Mouse (Mus musculus) megakaryocyte, adult 5-6 weeks (primary cell): ENCODE results near the gene Smpd2. TPM values are rescaled to one million over a fixed set of nuclear protein-coding genes. Genes with fewer than 3 reads are reported as not detected.
A peak's percentile ranks its signal among the peaks of the same experiment; 100 is the strongest.

Source experiments
- ATAC-seq: 2 replicates; pipeline ENCODE4 v1.8.0; 2016; ENCODE audit warnings: mild to moderate bottlenecking, inconsistent platforms; ENCODE audit not compliant: poor library complexity, severe bottlenecking
- total RNA-seq, 2 experiments: library from RNA; stranded (forward) in 1 of 2; stranded (reverse) in 1 of 2; fragments of 153-499, 151-499 nt in 1 of 2; fragments of 221-1000, 200-1000 nt in 1 of 2; gene quantifications; 2 replicates each; pipeline versions ENCODE4 v1.2.3 to v1.2.4; 2015 to 2017

The Smpd2 gene
- total RNA-seq, 2 experiments from 2014 or later, result 9.4 to 11.3 TPM

GRCm38 (mm10) chr10:41489294-41489693 lies 875 bp downstream of the Smpd2 start:
- no peak for ATAC-seq

- ATAC-seq, result 0 out of 2 replicates have a peak, but pooled peaks have one; percentile 16
Observed at GRCm38 (mm10) chr10:41488877-41489276, 1.3 kb downstream of the Smpd2 start.

GRCm38 (mm10) chr10:41486506-41487170 lies 3.5 kb downstream of the Smpd2 start:
- ATAC-seq, result no peak

DNA sequence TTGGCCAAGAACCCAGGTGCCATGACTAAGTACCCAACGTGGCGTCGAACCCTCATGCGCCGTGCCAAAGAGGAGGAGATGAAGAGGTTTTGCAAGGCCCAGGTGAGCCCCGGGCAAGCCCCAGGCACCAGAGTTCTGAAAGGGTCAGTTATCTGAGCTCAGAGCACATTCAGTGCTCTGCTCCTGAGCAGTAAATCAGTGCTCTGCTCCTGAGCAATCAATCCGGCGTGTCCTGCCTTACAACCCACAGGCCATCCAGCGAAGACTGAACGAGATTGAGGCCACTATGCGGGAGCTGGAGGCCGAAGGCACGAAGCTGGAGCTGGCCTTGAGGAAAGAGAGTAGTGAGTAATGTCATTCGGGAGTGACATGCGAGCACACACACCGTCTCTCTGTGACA lies 4.4 kb downstream of the Smpd2 start:
- ATAC-seq, result no peak

DNA sequence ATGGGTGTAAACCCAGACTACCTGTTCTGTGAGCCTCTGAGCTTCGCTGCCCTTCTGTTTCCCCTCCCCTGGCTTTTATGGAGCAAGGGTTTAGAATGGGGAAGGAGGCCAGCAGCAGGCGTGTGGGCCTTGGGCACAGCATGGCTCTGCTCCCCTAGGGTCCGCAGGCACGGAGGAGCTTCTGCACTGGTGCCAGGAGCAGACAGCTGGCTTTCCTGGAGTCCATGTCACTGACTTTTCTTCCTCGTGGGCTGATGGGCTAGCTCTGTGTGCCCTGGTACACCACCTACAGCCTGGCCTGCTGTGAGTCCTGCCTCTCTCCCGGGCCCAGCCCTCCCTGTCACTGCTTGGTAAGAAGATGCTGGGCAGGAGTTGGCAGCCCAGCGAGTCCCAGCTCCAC lies 7.7 kb downstream of the Smpd2 start:
- ATAC-seq, result no peak

GRCm38 (mm10) chr10:41480938-41481880 lies 9.0 kb downstream of the Smpd2 start:
- ATAC-seq, result no peak

- no peak for ATAC-seq
Observed at GRCm38 (mm10) chr10:41479961-41480360, 10.2 kb downstream of the Smpd2 start.

- peak; percentile 44 for ATAC-seq
Observed at GRCm38 (mm10) chr10:41477278-41478181, 12.6 kb downstream of the Smpd2 start.

GRCm38 (mm10) chr10:41477018-41477277 lies 13.2 kb downstream of the Smpd2 start:
- ATAC-seq, result 0 out of 2 replicates have a peak, but pooled peaks have one; percentile 0

GRCm38 (mm10) chr10:41476171-41477017 lies 13.8 kb downstream of the Smpd2 start, which contains the start of gene Mical1:
Gene Mical1 (plus strand): TSS chr10:41476314.
- peak; percentile 50 for ATAC-seq

DNA sequence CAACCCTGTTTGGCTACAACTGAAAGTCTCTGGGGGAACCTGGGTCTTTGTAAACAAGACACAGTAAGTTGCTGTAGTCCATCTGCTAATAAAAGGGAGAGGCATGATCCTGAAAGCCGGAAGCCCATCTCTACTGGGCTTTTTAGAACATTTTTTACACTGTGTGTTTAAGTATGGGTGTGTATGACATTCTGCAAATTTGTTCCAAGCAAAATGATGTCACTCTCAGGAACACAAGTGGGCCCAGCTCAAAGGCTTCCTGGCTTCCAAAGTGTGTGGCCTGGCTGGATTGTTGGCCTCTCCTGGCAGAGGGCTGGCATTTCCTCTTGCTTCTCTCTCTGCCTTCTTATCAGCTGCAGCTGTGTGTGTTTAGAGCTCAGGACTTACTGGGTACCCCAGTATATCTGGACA lies 15.2 kb downstream of the Smpd2 start:
- ATAC-seq, result no peak

DNA sequence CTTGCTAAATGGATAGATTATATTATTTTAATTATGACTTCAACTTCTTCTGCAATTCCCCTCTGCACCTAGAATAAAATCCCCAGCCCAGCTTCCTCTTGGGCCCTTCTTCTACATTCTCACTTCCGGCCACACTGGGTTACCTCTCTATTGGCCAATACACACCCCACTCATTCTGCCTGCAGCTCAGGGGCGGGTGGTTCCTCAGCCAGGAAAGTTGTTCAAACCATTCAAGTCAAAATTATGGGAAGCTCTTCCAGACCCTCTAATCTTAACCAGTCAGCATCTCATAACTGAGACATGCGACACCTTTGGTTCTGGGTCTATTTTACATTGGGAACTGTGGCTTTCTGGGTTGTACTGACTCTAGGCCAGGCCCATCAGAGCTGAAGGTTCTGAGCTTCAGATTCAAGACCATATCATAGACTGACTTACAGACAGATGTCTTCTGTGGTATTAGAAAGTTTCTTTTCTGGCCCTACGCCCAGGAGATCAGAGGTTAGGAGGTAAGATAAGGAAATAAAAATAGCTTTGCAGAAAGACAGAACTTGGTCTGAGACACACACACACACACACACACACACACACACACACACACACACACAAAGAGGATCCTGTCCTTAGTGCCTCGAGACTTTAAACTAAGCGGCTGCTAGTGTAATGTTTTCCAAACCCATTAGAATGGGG lies 16.2 kb downstream of the Smpd2 start:
- ATAC-seq, result peak; percentile 62

- peak; percentile 11; the same call in 1 of the 2 replicates for ATAC-seq
Observed at GRCm38 (mm10) chr10:41472962-41473481, 17.1 kb downstream of the Smpd2 start.

- no peak for ATAC-seq
Observed at GRCm38 (mm10) chr10:41472534-41472933, 17.6 kb downstream of the Smpd2 start.

DNA sequence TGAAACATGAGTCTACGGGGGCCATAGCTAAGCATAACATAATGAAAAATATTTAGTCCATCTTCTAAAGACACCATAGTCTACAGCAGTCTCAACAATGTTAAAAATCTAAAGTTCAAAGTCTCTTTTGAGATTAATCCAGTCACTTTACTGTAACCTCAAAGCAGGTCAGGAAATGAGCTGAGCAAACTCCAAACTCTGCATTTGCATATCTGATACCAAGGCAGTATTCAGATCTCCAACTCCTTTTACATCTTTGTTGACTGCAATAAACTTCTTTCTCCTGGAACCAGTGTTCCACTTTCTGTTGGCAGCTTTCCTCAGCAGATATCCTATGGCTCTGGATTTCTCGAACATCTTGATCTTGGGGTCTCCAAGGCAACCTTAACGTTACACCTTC lies 19.5 kb downstream of the Smpd2 start:
- ATAC-seq, result no peak

DNA sequence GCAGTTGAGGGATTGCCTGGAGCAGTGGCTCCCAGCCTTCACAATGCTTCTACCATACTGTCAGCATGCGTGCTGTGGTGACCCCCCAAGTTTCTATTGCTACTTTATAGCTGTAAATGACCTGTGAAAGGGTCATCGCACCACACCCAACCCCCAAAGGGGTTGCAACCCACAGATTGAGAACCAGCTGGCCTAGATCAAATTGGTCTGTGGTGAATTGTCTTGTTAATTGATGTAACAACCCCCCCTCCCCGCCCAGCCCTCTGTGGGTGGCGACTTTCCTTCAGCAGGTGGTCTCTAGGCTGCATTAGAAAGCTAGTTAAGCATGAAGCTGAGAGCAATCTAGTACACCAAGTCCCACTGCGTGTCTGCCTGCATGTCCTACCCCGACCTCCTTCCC lies 22.8 kb downstream of the Smpd2 start:
- no peak for ATAC-seq

- ATAC-seq, result no peak
Observed at GRCm38 (mm10) chr10:41464401-41464955, 25.7 kb downstream of the Smpd2 start.

DNA sequence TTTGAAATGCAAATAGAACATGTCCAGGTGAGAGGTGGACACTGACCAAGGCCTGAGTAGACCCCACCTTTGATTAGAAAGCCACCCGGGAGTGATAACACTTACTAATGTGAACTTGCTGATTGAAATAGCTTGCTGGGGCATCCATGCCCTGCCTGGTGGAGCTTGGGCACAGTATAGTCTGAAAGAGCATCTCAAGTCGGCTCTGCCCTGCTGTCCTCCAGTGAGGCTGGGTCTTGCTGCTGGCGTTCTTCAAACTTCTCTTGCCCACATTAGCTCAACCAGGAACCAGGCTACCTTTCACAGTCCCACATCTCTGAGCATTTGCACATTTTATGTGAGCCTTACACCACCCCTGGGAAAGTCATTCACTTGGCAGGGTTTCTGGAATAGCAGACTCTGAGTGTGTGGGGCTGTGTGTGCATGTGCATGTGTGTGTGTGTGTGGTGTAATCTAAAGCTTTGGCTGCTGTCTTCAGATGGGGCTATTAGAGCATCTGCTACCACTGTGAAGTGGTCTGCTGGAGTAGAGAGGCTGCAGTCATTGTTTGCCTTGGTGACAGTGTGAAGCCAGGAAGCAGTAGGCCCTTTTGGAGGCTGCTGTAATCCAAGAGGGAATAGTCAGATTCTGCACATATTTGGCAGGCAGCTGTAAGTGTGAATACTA lies 29.0 kb downstream of the Smpd2 start:
- ATAC-seq, result no peak
